Mouse (Mus musculus) kidney, postnatal 0 days (tissue): ENCODE measurements around the gene Zcchc14. TPM values are rescaled to one million over a fixed set of nuclear protein-coding genes. Genes with fewer than 3 reads are reported as not detected.

Experiments used
- ATAC-seq: fragments of 200-750 bp; cut with Nextera tagmentation; replicated peaks from 2 replicates; pipeline ENCODE4 v1.8.0; 2017; ENCODE audit warnings: low read depth, moderate number of reproducible peaks, moderate TSS enrichment, moderate library complexity; ENCODE audit not compliant: low FRiP score
- DNase-seq: peaks from one replicate; pipeline ENCODE4 v3.0.0-alpha.2; 2016; ENCODE audit warnings: low spot score
- H3K27ac ChIP-seq: fragments of 300-500 bp; sonication (generic); 2 replicates; pipeline ENCODE4 v1.5.1; 2014; ENCODE audit warnings: mild to moderate bottlenecking
- H3K27me3 ChIP-seq: fragments of 300-500 bp; sonication (generic); 2 replicates; pipeline ENCODE4 v1.6.1; 2014; ENCODE audit warnings: low read length, mixed read lengths; ENCODE audit not compliant: insufficient read depth
- H3K36me3 ChIP-seq: fragments of 300-500 bp; sonication (generic); 2 replicates; pipeline ENCODE4 v1.6.1; 2014; ENCODE audit warnings: low read length, mixed read lengths; ENCODE audit not compliant: insufficient read depth
- H3K4me1 ChIP-seq: fragments of 300-500 bp; sonication (generic); replicated peaks from 2 replicates; pipeline ENCODE4 v1.6.1; 2014; ENCODE audit warnings: antibody characterized with exemption, low read length, mixed read lengths; ENCODE audit not compliant: insufficient read depth
- H3K4me2 ChIP-seq: fragments of 300-500 bp; sonication (generic); 2 replicates; pipeline ENCODE4 v1.6.1; 2014; ENCODE audit warnings: mild to moderate bottlenecking, low read length, moderate library complexity, mixed read lengths
- H3K4me3 ChIP-seq: fragments of 300-500 bp; sonication (generic); replicated peaks from 2 replicates; pipeline ENCODE4 v1.5.1; 2014; ENCODE audit warnings: low read depth, low read length
- H3K9ac ChIP-seq: fragments of 300-500 bp; sonication (generic); 2 replicates; pipeline ENCODE4 v1.6.1; 2014; ENCODE audit warnings: low read depth, low read length
- H3K9me3 ChIP-seq: fragments of 300-500 bp; sonication (generic); replicated peaks from 2 replicates; pipeline ENCODE4 v1.6.1; 2016; ENCODE audit warnings: low read length, inconsistent platforms, mixed read lengths
- CTCF ChIP-seq: IDR thresholded peaks from 2 replicates; pipeline ENCODE4 v1.5.1; 2016; ENCODE audit warnings: antibody characterized with exemption, low read depth, mild to moderate bottlenecking, moderate library complexity
- WGBS: fragments of 180-500 bp; shearing (Covaris S2); extraction: QIAGEN DNeasy Blood & Tissue Kit; methylation state at CpG from one replicate; pipeline ENCODE4 v1.1.7; 2014; 5-methylcytosine and 5-hydroxymethylcytosine counted together
- polyA plus RNA-seq: library from polyadenylated mRNA; unstranded; fragments of >200 nt; fragmentation: Nextera tagmentation; extraction: Ambion mirVana; gene quantifications from 2 replicates; pipeline ENCODE4 v1.2.1, GENCODE M21; 2015

The Zcchc14 gene
- polyA plus RNA-seq, 1 experiment from 2014 or later: 10.9 TPM

GRCm38 (mm10) chr8:121593983-121594382 is 58.7 kb downstream of the Zcchc14 start:
- peak; percentile 25 for DNase-seq

GRCm38 (mm10) chr8:121593293-121593692 is 59.4 kb downstream of the Zcchc14 start:
- peaks cover 9% of the 10 kb centered on the region for H3K4me1 ChIP-seq
- DNase-seq: no peak
- H3K27ac ChIP-seq: no peak overlapping the region
- no peak overlapping the region for H3K4me2 ChIP-seq
- no peaks in the 10 kb centered on the region for H3K9me3 ChIP-seq
- no peaks in the 10 kb centered on the region for H3K27me3 ChIP-seq
- no peak overlapping the region for H3K4me3 ChIP-seq
- no peak for ATAC-seq
- peaks cover 30% of the 10 kb centered on the region for H3K36me3 ChIP-seq
- no peak overlapping the region for H3K9ac ChIP-seq
- no peak for TF ChIP-seq CTCF
- 89% methylated on average over 5 of the region's 5 CpGs for WGBS

More at GRCm38 (mm10) chr8:121593983-121594382, 58.7 kb downstream of the Zcchc14 start:
- Histone ChIP-seq H3K9me3 (no peaks in the 10 kb centered on the region), H3K4me1 (peaks cover 9% of the 10 kb centered on the region), H3K4me2 (no peak overlapping the region), H3K27me3 (no peaks in the 10 kb centered on the region), H3K27ac (no peak overlapping the region), H3K36me3 (peaks cover 31% of the 10 kb centered on the region), H3K9ac (no peak overlapping the region), H3K4me3 (no peak overlapping the region)
- 66% methylated on average over 9 of the region's 9 CpGs for WGBS
- no peak for TF ChIP-seq CTCF
- ATAC-seq: no peak

- no peaks in the 10 kb centered on the region for H3K27me3 ChIP-seq
- H3K36me3 ChIP-seq: peaks cover 21% of the 10 kb centered on the region
- peaks cover 9% of the 10 kb centered on the region for H3K4me1 ChIP-seq
- H3K4me3 ChIP-seq: peak overlapping the region; percentile 91
- peak; percentile 84 for DNase-seq
- 0 out of 2 replicates have a peak, but pooled peaks have one; percentile 4 for ATAC-seq
- H3K9me3 ChIP-seq: no peaks in the 10 kb centered on the region
- TF ChIP-seq CTCF: peak; percentile 66
- peak overlapping the region; percentile 95 for H3K9ac ChIP-seq
- peak overlapping the region; percentile 84; the same call in 1 of the 2 replicates for H3K27ac ChIP-seq
- WGBS: 12% methylated on average over 20 of the region's 20 CpGs
- H3K4me2 ChIP-seq: peak overlapping the region; percentile 97
Observed at GRCm38 (mm10) chr8:121591178-121592066, 61.3 kb downstream of the Zcchc14 start.

- under 1% methylated on average over 94 of the region's 94 CpGs for WGBS
- TF ChIP-seq CTCF: no peak
- peak within 1 kb of the TSS; percentile 84 for H3K27ac ChIP-seq
- H3K4me1 ChIP-seq: peaks cover 9% of the 10 kb centered on the region
- DNase-seq (peak; percentile 92), ATAC-seq (peak; percentile 85)
- peaks cover 13% of the 10 kb centered on the region; the same call in 1 of the 2 replicates for H3K36me3 ChIP-seq
- peak within 1 kb of the TSS; percentile 95 for H3K9ac ChIP-seq
- H3K4me3 ChIP-seq: peak within 1 kb of the TSS; percentile 91
- H3K4me2 ChIP-seq: peak within 1 kb of the TSS; percentile 97
- no peaks in the 10 kb centered on the region for H3K9me3 ChIP-seq
- no peaks in the 10 kb centered on the region for H3K27me3 ChIP-seq
Observed at GRCm38 (mm10) chr8:121590203-121591177, 62.2 kb downstream of the Zcchc14 start, which contains the start of gene Map1lc3b. TSS of gene Map1lc3b (plus strand) at chr8:121590361.

GRCm38 (mm10) chr8:121589205-121589726 is 63.4 kb downstream of the Zcchc14 start:
- Histone ChIP-seq H3K36me3 (peaks cover 9% of the 10 kb centered on the region; the same call in 1 of the 2 replicates), H3K9ac (no peak overlapping the region), H3K4me2 (no peak overlapping the region; the same call in 1 of the 2 replicates), H3K4me3 (no peak overlapping the region), H3K27ac (no peak overlapping the region), H3K9me3 (no peaks in the 10 kb centered on the region), H3K4me1 (peaks cover 12% of the 10 kb centered on the region), H3K27me3 (no peaks in the 10 kb centered on the region)
- TF ChIP-seq CTCF: no peak
- 47% methylated on average over 2 of the region's 2 CpGs for WGBS
- DNase-seq (no peak), ATAC-seq (no peak)
